Mouse (Mus musculus) MEL (cell line): ENCODE results near the gene Pdzd9. TPM values are rescaled to one million over a fixed set of nuclear protein-coding genes. Genes with fewer than 3 reads are reported as not detected.

Source experiments
- DNase-seq: peaks from one replicate; pipeline ENCODE4 v3.0.0; 2011; ENCODE audit warnings: low read depth, low spot score
- H3K27ac ChIP-seq: 2 replicates; pipeline ENCODE4 v1.5.1; 2012; ENCODE audit warnings: low read depth, mild to moderate bottlenecking, control low read depth, low read length, moderate library complexity; ENCODE audit not compliant: control insufficient read depth
- H3K27me3 ChIP-seq, 2 experiments: fragments of 150-350 bp in 1 of 2; sonication (generic) in 1 of 2; 2 replicates each; pipeline ENCODE4 v1.6.1; 2012; ENCODE audit warnings: low read length in 2 of 2, mild to moderate bottlenecking in 2 of 2, improper control_type of control experiment in 1 of 2, moderate library complexity in 1 of 2; ENCODE audit not compliant: insufficient read depth in 2 of 2, control insufficient read depth in 1 of 2
- H3K36me3 ChIP-seq, 2 experiments: 2 replicates each; pipeline ENCODE4 v1.6.1; 2012 to 2014; ENCODE audit warnings: low read length in 2 of 2, improper control_type of control experiment in 1 of 2, inconsistent platforms in 1 of 2, mild to moderate bottlenecking in 1 of 2; ENCODE audit not compliant: insufficient read depth in 2 of 2, control insufficient read depth in 1 of 2
- H3K4me1 ChIP-seq, 2 experiments: fragments of 150-350 bp in 1 of 2; sonication (generic) in 1 of 2; 2 replicates each; pipeline ENCODE4 v1.6.1; 2012; ENCODE audit warnings: low read length in 2 of 2, improper control_type of control experiment in 1 of 2, mild to moderate bottlenecking in 1 of 2; ENCODE audit not compliant: insufficient read depth in 2 of 2, control insufficient read depth in 1 of 2
- H3K4me3 ChIP-seq, 2 experiments: fragments of 150-350 bp in 1 of 2; sonication (generic) in 1 of 2; 2 replicates each; pipeline ENCODE4 v1.5.1; 2012; ENCODE audit warnings: low read depth in 2 of 2, low read length in 2 of 2, mild to moderate bottlenecking in 2 of 2, moderate library complexity in 2 of 2, control low read depth in 1 of 2, improper control_type of control experiment in 1 of 2; ENCODE audit not compliant: control insufficient read depth in 1 of 2, insufficient read depth in 1 of 2
- H3K79me2 ChIP-seq: 2 replicates; pipeline ENCODE4 v1.6.1; 2012; ENCODE audit warnings: mild to moderate bottlenecking, low read length, moderate library complexity; ENCODE audit not compliant: control insufficient read depth, poor library complexity, insufficient read depth
- H3K9ac ChIP-seq: 2 replicates; pipeline ENCODE4 v1.6.1; 2012; ENCODE audit warnings: low read depth, mild to moderate bottlenecking, control low read depth, low read length, moderate library complexity; ENCODE audit not compliant: control insufficient read depth, poor library complexity, severe bottlenecking
- H3K9me3 ChIP-seq: fragments of 150-350 bp; sonication (generic); replicated peaks from 2 replicates; pipeline ENCODE4 v1.6.1; 2012; ENCODE audit warnings: mild to moderate bottlenecking, low read length, improper control_type of control experiment, moderate library complexity; ENCODE audit not compliant: insufficient read depth
- POLR2A ChIP-seq, 2 experiments: IDR thresholded peaks; 2 replicates each; pipeline ENCODE4 v1.6.1; 2011 to 2012; ENCODE audit warnings: low read length in 2 of 2, mild to moderate bottlenecking in 2 of 2, control low read depth in 1 of 2, improper control_type of control experiment in 1 of 2, low read depth in 1 of 2, moderate library complexity in 1 of 2; ENCODE audit not compliant: control insufficient read depth in 1 of 2, insufficient read depth in 1 of 2, poor library complexity in 1 of 2
- RAD21 ChIP-seq: IDR thresholded peaks from 2 replicates; pipeline ENCODE4 v1.6.1; 2011; ENCODE audit warnings: mild to moderate bottlenecking, low read depth, low read length, improper control_type of control experiment
- TCF12 ChIP-seq: IDR thresholded peaks from 2 replicates; pipeline ENCODE4 v1.6.1; 2014; ENCODE audit warnings: low read depth, mild to moderate bottlenecking, inconsistent platforms, low read length, improper control_type of control experiment, moderate library complexity
- polyA plus RNA-seq, 2 experiments: library from polyadenylated mRNA; stranded (reverse) in 1 of 2; unstranded in 1 of 2; fragments of >175 nt in 1 of 2; fragments of >200 nt in 1 of 2; gene quantifications; 2 replicates each; pipeline versions ENCODE4 v1.2.1 to v1.2.4; 2012; ENCODE audit warnings: low replicate concordance in 2 of 2, low read depth in 1 of 2; ENCODE audit not compliant: insufficient read length in 2 of 2, insufficient read depth in 1 of 2, missing spikeins in 1 of 2
- total RNA-seq: library from RNA; depleted of rRNA; stranded (reverse); fragments of 300-350 nt; gene quantifications from 2 replicates; pipeline ENCODE4 v1.2.3, GENCODE M21; 2012; rRNA removed

Gene Pdzd9
- total and polyA plus RNA-seq, 3 experiments, result 0.31 to 0.92 TPM; not detected in 1

- Histone ChIP-seq H3K27me3 (peaks cover 3% of the 10 kb centered on the region in 2 experiments; a peak in 3 of 4 replicates), H3K9ac (no peak overlapping the region), H3K36me3 (no peaks in the 10 kb centered on the region), H3K27ac (no peak overlapping the region), H3K9me3 (no peaks in the 10 kb centered on the region), H3K79me2 (no peaks in the 10 kb centered on the region), H3K4me3 (no peak overlapping the region), H3K4me1 (no peaks in the 10 kb centered on the region)
- DNase-seq, result no peak
- TF ChIP-seq RAD21 (no peak), TCF12 (no peak), POLR2A (IDR thresholded peaks at IDR 0.05; ENCODE audit: control insufficient read depth in 1 of 2, insufficient read depth in 1 of 2, low read depth in 1 of 2, low read length in 2 of 2, poor library complexity in 1 of 2) (no peak)
These were observed 49.9 kb downstream of the Pdzd9 start for GRCm38 (mm10) chr7:120620075-120620771.

Other genes starting within 250 kb of the Pdzd9 start
- gene Uqcrc2, start 35.2 kb downstream of the Pdzd9 start, total RNA-seq, result 229 and 244 TPM in 2 replicates
- 100 to 1,000 TPM; 338 to 659 TPM for gene Uqcrc2, start 35.2 kb downstream of the Pdzd9 start, polyA plus RNA-seq
- 18.6 and 20.0 TPM in 2 replicates for gene Mosmo, start 7.3 kb upstream of the Pdzd9 start, total RNA-seq
- gene Mosmo, start 7.3 kb upstream of the Pdzd9 start, polyA plus RNA-seq, result 10 to 100 TPM; 23.5 to 30.0 TPM
- gene Vwa3a, start 69.0 kb upstream of the Pdzd9 start, total RNA-seq, result not detected in 2 replicates
- not detected for gene Vwa3a, start 69.0 kb upstream of the Pdzd9 start, polyA plus RNA-seq
- gene Gm5737, start 142.0 kb upstream of the Pdzd9 start, total RNA-seq, result not detected in 2 replicates
- not detected for gene Gm5737, start 142.0 kb upstream of the Pdzd9 start, polyA plus RNA-seq
- gene Eef2k, start 172.5 kb upstream of the Pdzd9 start, total RNA-seq, result 56.1 and 69.2 TPM in 2 replicates
- gene Eef2k, start 172.5 kb upstream of the Pdzd9 start, polyA plus RNA-seq, result 10 to 100 TPM in 1 of 2 experiments, not detected in 1; 56.2 TPM
- gene Polr3e, start 247.4 kb upstream of the Pdzd9 start, total RNA-seq, result 39.1 and 39.4 TPM in 2 replicates
- gene Polr3e, start 247.4 kb upstream of the Pdzd9 start, polyA plus RNA-seq, result 10 to 100 TPM in 1 of 2 experiments, not detected in 1; 50.1 TPM